8 mouse cellular contexts compared by ENCODE assay signal in the genomic region with DNA sequence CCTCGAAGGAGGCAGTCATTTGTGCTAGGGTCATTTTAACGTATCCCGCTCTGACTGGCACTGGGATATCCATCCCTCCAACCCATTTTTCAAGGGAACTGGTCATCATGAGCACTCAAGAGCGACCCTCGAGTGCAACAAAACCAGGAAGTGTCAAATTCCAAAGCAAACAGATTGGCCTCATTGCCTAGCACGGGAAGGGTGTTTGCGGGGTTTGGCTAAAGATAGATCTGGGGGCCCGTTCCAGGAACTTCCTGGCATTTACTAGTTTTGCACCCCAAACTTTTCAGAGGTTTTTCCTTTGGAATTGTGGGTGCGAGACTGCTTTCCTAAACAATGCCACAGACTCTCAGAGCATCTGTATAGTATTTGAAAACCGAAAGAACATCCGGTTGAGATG. TPM values are rescaled to one million over a fixed set of nuclear protein-coding genes. Genes with fewer than 3 reads are reported as not detected.
DNase-seq lines count a peak whose midpoint lies in the region; ATAC-seq lines count a peak whose summit lies in the region.

No protein-coding gene starts in this region.

- ATAC-seq in hindbrain, embryonic 16.5 days, result no peak
- ATAC-seq in midbrain, embryonic 11.5 days (ENCODE audit: low FRiP score), result no peak
- no peak for ATAC-seq in inflammation-experienced regulatory T-cells, adult 6 months

- H3K9ac ChIP-seq in hindbrain, embryonic 16.5 days (ENCODE audit: low read depth, low read length), result no peak overlapping the region
- peak overlapping the region; percentile 92 for H3K9ac ChIP-seq in midbrain, embryonic 11.5 days (ENCODE audit: low read length)

- no peaks in the 10 kb centered on the region for H3K9me3 ChIP-seq in hindbrain, embryonic 16.5 days (ENCODE audit: control insufficient read depth, low read length)
- no peaks in the 10 kb centered on the region for H3K9me3 ChIP-seq in midbrain, embryonic 11.5 days (ENCODE audit: control insufficient read depth, low read length)

- no peak overlapping the region for H3K27ac ChIP-seq in hindbrain, embryonic 16.5 days (ENCODE audit: low read depth, low read length)
- H3K27ac ChIP-seq in midbrain, embryonic 11.5 days (ENCODE audit: low read depth, low read length), result no peak overlapping the region

- peaks cover 3% of the 10 kb centered on the region; the same call in 1 of the 2 replicates for H3K4me1 ChIP-seq in hindbrain, embryonic 16.5 days (ENCODE audit: control insufficient read depth, insufficient read depth, low read depth, low read length)
- peaks cover 13% of the 10 kb centered on the region for H3K4me1 ChIP-seq in midbrain, embryonic 11.5 days (ENCODE audit: control insufficient read depth, insufficient read depth, low read length)

- no peaks in the 10 kb centered on the region for H3K27me3 ChIP-seq in hindbrain, embryonic 16.5 days (replicated peaks; ENCODE audit: control insufficient read depth, insufficient read depth, low read length)
- no peaks in the 10 kb centered on the region for H3K27me3 ChIP-seq in midbrain, embryonic 11.5 days (ENCODE audit: control insufficient read depth, insufficient read depth, low read length)

- no peaks in the 10 kb centered on the region for H3K36me3 ChIP-seq in hindbrain, embryonic 16.5 days (ENCODE audit: control insufficient read depth, insufficient read depth, low read length)
- no peaks in the 10 kb centered on the region for H3K36me3 ChIP-seq in midbrain, embryonic 11.5 days (ENCODE audit: control insufficient read depth, insufficient read depth, low read length)

- 34% methylated on average over 11 of the region's 11 CpGs for WGBS in hindbrain, embryonic 16.5 days
- WGBS in midbrain, embryonic 11.5 days, result 25% methylated on average over 11 of the region's 11 CpGs

- peak overlapping the region; percentile 72 for H3K4me2 ChIP-seq in hindbrain, embryonic 16.5 days (ENCODE audit: low read length)
- H3K4me2 ChIP-seq in midbrain, embryonic 11.5 days, result peak overlapping the region; percentile 95

- H3K4me3 ChIP-seq in hindbrain, embryonic 16.5 days (ENCODE audit: low read length), result peak overlapping the region; percentile 89
- no peak overlapping the region for H3K4me3 ChIP-seq in midbrain, embryonic 11.5 days (ENCODE audit: low read depth, low read length)

- peak; percentile 31 for DNase-seq in cerebellum, adult 9-10 months
- DNase-seq in cerebellum, postnatal 36 days, result no peak
- peak; percentile 36 for DNase-seq in embryo, embryonic 9.5 days (ENCODE audit: extremely low spot score)
- peak; percentile 89 for DNase-seq in midbrain, embryonic 11.5 days (ENCODE audit: low spot score, missing footprints)
- no peak for DNase-seq in frontal cortex, postnatal 10 days (ENCODE audit: low spot score in 2 of 2)
- no peak for DNase-seq in gastrocnemius, postnatal 4 days (ENCODE audit: low spot score in 2 of 2)

RNA-seq across cellular contexts. Expression of gene Ptprg, which starts 1.4 kb away (rescaled TPM):
- polyA plus RNA-seq in hindbrain, embryonic 16.5 days (2015; fragmentation: Nextera tagmentation; extraction: Ambion mirVana), result 38.5 and 44.5 TPM in 2 replicates
- polyA plus RNA-seq in midbrain, embryonic 11.5 days (2014; fragmentation: Nextera tagmentation; extraction: Ambion mirVana), result 30.1 and 33.7 TPM in 2 replicates
- under 1 TPM in 1 of 3 experiments, not detected in 2; 0.24 TPM for polyA plus RNA-seq in inflammation-experienced regulatory T-cells, adult 6 months (2017; shearing (Covaris generic))
- 10 to 100 TPM; 44.9 to 51.5 TPM for total RNA-seq in gastrocnemius, postnatal 4 days (2021)

Comparison
In these comparisons a context has a peak if more than half of its experiments do, and no peak if none do; other contexts are left out.
1. DNase-seq: peak in cerebellum, adult 9-10 months (single experiment), embryo, embryonic 9.5 days (single experiment) and midbrain, embryonic 11.5 days (single experiment); none in cerebellum, postnatal 36 days (0 of 2), frontal cortex, postnatal 10 days (0 of 2) and gastrocnemius, postnatal 4 days (0 of 2).
2. RNA of gene Ptprg, which starts 1.4 kb away (polyA plus RNA-seq): 38.5 to 44.5 TPM in hindbrain, embryonic 16.5 days and 30.1 to 33.7 TPM in midbrain, embryonic 11.5 days; 0.24 TPM in inflammation-experienced regulatory T-cells, adult 6 months; every median in the first group is over 10 times any median in the second.